Mouse (Mus musculus): ENCODE data around the gene Cldn19. TPM values are rescaled to one million over a fixed set of nuclear protein-coding genes. Genes with fewer than 3 reads are reported as not detected.
A peak's percentile ranks its signal among the peaks of the same experiment; 100 is the strongest.
"Not testable (repeated sequence)": the region's sequence is repeated elsewhere in the genome, so short reads cannot be mapped to it uniquely, and the experiment has no call there.

Gene Cldn19
- polyA plus RNA-seq, 1 experiment from 2014 or later = 0.15 TPM

DNA sequence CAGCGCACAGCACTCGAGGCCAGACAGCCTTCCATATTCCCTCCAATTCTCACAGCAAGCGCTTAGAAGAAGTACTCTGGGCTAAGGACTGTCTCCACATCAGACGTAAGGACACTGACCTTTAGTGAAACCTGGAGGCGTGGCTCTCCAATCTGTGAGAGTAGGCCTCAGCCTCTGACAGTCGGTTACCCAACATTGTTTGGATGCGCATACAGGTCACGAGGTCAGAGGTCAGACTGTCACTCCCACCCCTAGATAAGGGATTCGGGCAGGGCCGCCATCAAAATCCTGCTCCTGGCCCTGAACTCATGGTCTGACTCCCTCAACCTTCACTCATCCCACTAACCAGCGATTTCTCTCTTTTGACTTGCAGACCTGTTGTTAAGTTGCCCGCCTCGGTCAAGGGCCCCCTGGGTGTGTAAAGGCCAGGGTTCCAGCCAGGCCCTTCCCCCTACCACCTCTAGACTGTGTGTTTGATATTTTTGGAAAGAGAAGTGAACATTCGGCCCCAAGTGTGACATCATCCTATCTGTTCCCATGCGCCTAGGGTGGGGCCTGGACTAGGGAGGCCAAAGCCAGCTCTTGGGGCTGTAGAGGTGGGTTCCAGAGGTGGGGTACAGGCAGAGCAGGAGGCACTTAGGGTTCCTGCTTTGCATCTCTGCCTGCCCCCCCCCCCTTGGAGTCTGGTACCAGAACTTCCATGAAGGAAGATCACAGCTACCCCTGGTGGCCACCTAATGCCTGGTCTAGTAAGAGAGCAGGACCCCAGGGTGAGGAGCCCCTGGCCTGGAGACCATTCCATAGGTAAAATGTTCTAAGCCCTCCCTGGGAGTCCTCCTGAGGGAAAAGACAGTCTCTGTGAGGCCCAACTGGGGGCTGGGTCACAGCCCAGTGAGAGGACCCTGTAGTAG, 4.4 kb downstream of the Cldn19 start:
- H3K27me3 ChIP-seq = no peaks in the 10 kb centered on the region
- no peak for ATAC-seq (ENCODE audit: low FRiP score, low read depth)
- H3K9me3 ChIP-seq = no peaks in the 10 kb centered on the region
- H3K9ac ChIP-seq = no peak overlapping the region
- no peak overlapping the region for H3K4me2 ChIP-seq (replicated peaks)
- no peak overlapping the region for H3K4me3 ChIP-seq
- H3K27ac ChIP-seq = no peak overlapping the region
- 84% methylated on average over 15 of the region's 15 CpGs for WGBS
- H3K4me1 ChIP-seq = peaks cover 10% of the 10 kb centered on the region
- H3K36me3 ChIP-seq = no peaks in the 10 kb centered on the region

DNA sequence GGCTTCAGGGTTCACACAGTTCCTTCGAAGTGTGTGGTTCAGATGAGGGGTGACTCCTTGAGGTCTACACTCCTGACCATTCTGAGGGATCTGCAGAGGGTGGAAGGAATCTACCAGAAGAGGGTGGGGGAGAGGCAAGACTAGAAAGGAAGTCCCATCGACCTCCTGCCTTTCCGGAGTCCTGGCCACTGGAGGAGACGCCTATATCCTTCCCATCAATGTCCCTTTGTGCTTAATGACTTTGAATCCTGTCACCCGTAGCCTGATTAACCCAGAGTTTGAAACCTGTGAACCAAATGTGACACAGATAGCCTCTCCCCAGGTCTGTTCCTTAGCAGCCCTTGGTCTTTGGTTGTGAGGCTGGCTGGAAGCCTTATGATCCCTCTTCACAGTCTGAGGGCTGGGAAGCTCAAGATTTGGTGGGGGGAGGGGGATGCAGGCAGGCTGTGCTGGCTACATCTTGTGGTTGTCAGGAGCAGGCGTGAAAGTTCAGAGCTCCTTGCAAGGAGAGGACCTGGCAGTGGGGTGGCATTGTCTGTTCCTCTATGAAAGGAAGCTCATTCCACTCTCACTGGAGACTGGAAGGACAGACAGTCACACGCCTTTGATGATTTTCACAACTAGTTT, 6.0 kb downstream of the Cldn19 start:
- Histone ChIP-seq H3K9me3 (no peaks in the 10 kb centered on the region), H3K36me3 (no peaks in the 10 kb centered on the region), H3K27ac (no peak overlapping the region), H3K4me1 (no peaks in the 10 kb centered on the region), H3K4me2 (replicated peaks) (no peak overlapping the region), H3K4me3 (no peak overlapping the region), H3K9ac (no peak overlapping the region), H3K27me3 (no peaks in the 10 kb centered on the region)
- 44% methylated on average over 7 of the region's 7 CpGs for WGBS
- no peak for ATAC-seq (ENCODE audit: low FRiP score, low read depth)

DNA sequence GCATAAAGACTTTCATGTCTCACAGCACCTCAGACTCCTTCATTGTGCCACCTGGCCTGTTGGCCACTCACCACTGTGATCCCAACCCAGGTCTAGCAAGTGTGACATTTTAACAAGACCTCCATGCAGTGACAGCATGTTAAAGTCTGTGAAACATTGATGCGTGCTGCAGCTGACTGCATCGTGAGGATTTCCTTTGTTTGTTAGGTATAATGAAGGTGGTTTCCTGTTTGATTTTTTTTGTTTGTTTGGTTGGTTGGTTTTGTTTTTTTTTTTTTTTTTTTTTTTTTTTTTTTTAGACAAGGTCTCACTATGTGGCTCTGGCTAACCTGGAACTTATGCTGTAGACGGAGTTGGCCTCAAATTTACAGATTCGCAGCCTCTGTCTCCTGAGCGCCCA, 7.3 kb downstream of the Cldn19 start:
- 83% methylated on average over 5 of the region's 5 CpGs for WGBS
- no peaks in the 10 kb centered on the region for H3K9me3 ChIP-seq
- no peak for ATAC-seq (ENCODE audit: low FRiP score, low read depth)

DNA sequence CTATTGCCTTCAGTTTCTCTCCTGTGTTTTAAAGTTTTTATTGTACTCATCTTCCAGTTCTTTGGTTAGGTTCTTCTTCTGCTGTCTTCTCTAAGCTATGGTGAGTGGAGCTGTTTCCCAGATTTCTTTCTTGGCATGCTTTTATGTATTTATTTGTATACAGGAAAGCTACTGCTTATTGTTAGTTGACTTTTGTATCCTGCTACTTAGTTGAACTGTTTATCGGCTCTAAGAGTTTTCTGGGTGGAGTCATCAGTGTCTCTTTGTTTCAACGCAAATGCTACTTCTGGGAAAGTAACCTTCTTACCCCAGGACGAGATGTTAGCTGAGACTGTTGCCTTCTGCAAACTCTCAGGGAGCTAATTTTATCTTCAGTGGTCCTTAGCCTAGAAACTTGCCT, 8.2 kb downstream of the Cldn19 start:
- no peaks in the 10 kb centered on the region for H3K9me3 ChIP-seq
- no peak overlapping the region for H3K4me2 ChIP-seq (replicated peaks)
- H3K27me3 ChIP-seq = no peaks in the 10 kb centered on the region
- H3K9ac ChIP-seq = no peak overlapping the region
- H3K4me3 ChIP-seq = no peak overlapping the region
- H3K27ac ChIP-seq = no peak overlapping the region
- 0 out of 2 replicates have a peak, but pooled peaks cover 4% of the 10 kb centered on the region for H3K36me3 ChIP-seq
- H3K4me1 ChIP-seq = no peaks in the 10 kb centered on the region
- 77% methylated on average over 3 of the region's 3 CpGs for WGBS
- no peak for ATAC-seq (ENCODE audit: low FRiP score, low read depth)

More for the DNA sequence above, 7.3 kb downstream of the Cldn19 start:
- Histone ChIP-seq H3K9ac (no peak overlapping the region), H3K4me3 (no peak overlapping the region), H3K27me3 (no peaks in the 10 kb centered on the region), H3K4me1 (no peaks in the 10 kb centered on the region), H3K4me2 (replicated peaks) (no peak overlapping the region), H3K27ac (no peak overlapping the region), H3K36me3 (no peaks in the 10 kb centered on the region)

DNA sequence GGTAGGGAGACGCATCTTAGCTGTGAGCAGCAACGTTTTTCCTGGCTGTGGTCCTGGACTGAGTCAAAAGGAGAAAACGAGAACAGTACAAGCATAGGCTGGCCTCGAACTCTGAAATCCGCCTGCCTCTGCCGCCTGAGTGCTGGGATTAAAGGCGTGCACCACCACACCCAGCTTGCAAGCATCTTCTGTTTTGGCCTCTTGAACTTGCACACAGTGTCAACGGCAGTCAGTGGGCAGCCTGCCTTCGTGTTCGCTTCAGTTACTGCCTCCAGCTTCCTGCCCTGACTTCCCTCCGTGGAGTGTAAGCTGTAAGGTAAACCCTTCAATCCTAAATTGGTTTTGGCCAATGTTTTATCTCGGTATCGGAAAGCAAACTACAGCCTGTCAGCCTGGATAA, 11.4 kb downstream of the Cldn19 start:
- Histone ChIP-seq H3K4me3 (no peak overlapping the region), H3K4me2 (replicated peaks) (no peak overlapping the region), H3K9me3 (no peaks in the 10 kb centered on the region), H3K4me1 (no peaks in the 10 kb centered on the region), H3K9ac (no peak overlapping the region), H3K27me3 (no peaks in the 10 kb centered on the region), H3K36me3 (peaks cover 29% of the 10 kb centered on the region), H3K27ac (no peak overlapping the region)
- WGBS = 82% methylated on average over 13 of the region's 13 CpGs
- no peak for ATAC-seq (ENCODE audit: low FRiP score, low read depth)

DNA sequence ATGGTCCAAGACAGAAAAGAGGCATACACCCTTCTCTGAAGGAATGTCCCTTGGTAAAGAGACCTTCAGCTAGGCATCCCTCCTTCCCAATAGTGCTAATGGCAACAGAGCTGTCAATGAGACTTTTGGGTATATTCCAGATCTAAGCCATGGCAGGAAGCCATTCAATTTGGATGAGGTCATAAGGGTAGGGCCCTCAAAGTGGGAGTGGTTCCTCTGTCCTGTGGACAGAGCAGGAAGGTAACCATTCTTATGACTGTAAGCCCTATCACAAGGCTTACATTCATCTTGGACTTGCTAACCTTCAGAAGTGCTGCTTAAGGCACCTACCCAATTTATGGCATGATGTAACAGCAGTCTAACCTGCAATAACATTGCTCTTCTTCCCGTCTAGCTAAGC, 19.4 kb downstream of the Cldn19 start:
- H3K4me1 ChIP-seq = no peaks in the 10 kb centered on the region
- no peak for ATAC-seq (ENCODE audit: low FRiP score, low read depth)
- no peak overlapping the region for H3K4me2 ChIP-seq (replicated peaks)
- H3K27me3 ChIP-seq = no peaks in the 10 kb centered on the region
- no peak overlapping the region for H3K9ac ChIP-seq
- H3K36me3 ChIP-seq = peaks cover 95% of the 10 kb centered on the region
- no peaks in the 10 kb centered on the region for H3K9me3 ChIP-seq
- H3K27ac ChIP-seq = no peak overlapping the region
- whole genome bisulfite sequencing = 80% methylated on average over 1 of the region's 1 CpGs
- H3K4me3 ChIP-seq = no peak overlapping the region

DNA sequence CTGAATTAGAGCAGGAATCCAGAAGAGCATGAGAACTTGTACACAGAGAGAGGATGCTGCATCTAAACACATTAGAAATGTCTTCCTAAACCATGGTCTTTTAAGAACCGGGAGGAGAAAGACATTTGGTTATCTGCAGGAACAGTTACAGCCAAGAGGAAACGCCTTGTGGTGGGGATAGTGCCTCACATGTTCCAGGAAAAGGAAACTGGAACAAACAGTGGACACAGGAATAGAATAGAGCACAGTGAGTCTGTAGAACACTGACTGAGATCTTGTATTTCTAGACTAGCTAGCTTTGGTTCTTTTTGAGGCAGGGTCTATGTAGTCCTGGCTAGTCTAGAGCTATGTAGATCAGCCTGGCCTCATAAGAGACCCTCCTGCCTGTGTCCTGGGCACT, 20.0 kb downstream of the Cldn19 start:
- H3K27me3 ChIP-seq = no peaks in the 10 kb centered on the region
- H3K4me3 ChIP-seq = no peak overlapping the region
- H3K27ac ChIP-seq = no peak overlapping the region
- 85% methylated on average over 2 of the region's 2 CpGs for WGBS
- ATAC-seq (ENCODE audit: low FRiP score, low read depth) = no peak
- no peak overlapping the region for H3K4me2 ChIP-seq (replicated peaks)
- peaks cover 95% of the 10 kb centered on the region for H3K36me3 ChIP-seq
- no peak overlapping the region for H3K9ac ChIP-seq
- H3K9me3 ChIP-seq = no peaks in the 10 kb centered on the region
- H3K4me1 ChIP-seq = no peaks in the 10 kb centered on the region

DNA sequence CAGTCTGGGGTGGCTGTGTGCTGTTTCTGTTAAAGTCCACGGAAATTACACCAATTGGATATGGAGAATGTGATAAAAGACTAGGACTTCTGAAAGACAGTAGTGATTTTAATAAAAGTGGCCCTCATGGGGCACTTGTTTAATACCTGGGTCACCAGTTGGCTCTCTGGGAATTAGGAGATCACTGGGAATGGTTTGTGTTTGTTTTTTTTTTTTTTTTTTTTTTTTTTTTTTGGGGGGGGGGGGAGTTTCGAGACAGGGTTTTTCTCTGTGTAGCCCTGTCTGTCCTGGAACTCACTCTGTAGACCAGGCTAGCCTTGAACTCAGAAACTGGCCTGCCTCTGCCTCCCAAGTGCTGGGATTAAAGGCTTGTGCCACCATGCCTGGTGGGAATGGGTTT, 20.5 kb downstream of the Cldn19 start:
- Histone ChIP-seq H3K4me1 (no peaks in the 10 kb centered on the region), H3K27me3 (no peaks in the 10 kb centered on the region), H3K9ac (no peak overlapping the region), H3K4me2 (replicated peaks) (no peak overlapping the region), H3K36me3 (peaks cover 94% of the 10 kb centered on the region), H3K27ac (no peak overlapping the region), H3K9me3 (no peaks in the 10 kb centered on the region), H3K4me3 (no peak overlapping the region)
- ATAC-seq (ENCODE audit: low FRiP score, low read depth) = no peak
- WGBS = 76% methylated on average over 1 of the region's 2 CpGs

DNA sequence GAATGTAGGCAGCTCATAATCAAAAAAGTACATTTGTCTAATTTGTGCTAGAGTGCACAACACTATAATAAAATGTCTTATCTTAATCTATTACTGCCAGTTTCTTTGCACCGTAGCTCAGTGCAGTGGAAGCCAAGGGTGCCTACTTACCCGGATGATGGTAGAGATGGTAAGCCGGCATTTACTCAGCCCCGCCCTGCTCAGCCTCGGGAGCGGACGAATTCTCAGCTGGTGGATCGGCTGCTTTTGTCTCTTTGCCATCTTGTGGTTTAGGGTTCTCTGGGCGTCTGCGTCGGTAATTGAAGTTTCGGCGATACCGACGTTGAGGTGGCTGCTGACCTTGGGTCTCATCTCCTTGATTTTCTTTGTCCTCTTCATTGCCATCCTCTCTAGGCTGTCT, 23.6 kb downstream of the Cldn19 start:
- not testable (repeated sequence) for H3K27ac ChIP-seq; H3K27me3 ChIP-seq; H3K4me1 ChIP-seq; H3K9ac ChIP-seq; ATAC-seq (ENCODE audit: low FRiP score, low read depth); H3K9me3 ChIP-seq; H3K4me3 ChIP-seq; H3K4me2 ChIP-seq (replicated peaks)
- H3K36me3 ChIP-seq = peaks cover 93% of the 10 kb centered on the region
- WGBS = 92% methylated on average over 15 of the region's 15 CpGs

DNA sequence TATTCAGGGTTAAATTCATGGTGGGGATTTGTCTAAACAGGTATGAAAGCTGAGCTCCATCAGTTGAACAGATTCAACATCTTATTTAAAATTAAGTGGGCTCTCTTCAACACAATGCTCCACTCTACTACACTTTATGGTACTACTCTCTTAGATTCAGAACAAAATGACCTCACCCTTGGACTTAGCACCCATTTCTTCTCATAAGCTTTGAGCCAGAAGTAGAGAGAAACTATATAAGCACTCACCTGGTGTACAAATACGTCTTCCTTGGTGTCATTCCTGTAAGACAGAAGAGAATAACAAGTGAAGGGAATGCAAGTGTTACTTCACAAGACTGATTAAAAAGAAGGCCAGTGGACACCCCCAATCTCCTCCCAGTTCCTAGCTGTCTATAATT, 29.6 kb downstream of the Cldn19 start:
- Histone ChIP-seq H3K4me3 (no peak overlapping the region), H3K36me3 (peaks cover 67% of the 10 kb centered on the region), H3K9ac (no peak overlapping the region), H3K4me2 (replicated peaks) (no peak overlapping the region), H3K27me3 (no peaks in the 10 kb centered on the region), H3K9me3 (no peaks in the 10 kb centered on the region), H3K4me1 (no peaks in the 10 kb centered on the region), H3K27ac (no peak overlapping the region)
- 84% methylated on average over 1 of the region's 1 CpGs for WGBS
- ATAC-seq (ENCODE audit: low FRiP score, low read depth) = no peak

DNA sequence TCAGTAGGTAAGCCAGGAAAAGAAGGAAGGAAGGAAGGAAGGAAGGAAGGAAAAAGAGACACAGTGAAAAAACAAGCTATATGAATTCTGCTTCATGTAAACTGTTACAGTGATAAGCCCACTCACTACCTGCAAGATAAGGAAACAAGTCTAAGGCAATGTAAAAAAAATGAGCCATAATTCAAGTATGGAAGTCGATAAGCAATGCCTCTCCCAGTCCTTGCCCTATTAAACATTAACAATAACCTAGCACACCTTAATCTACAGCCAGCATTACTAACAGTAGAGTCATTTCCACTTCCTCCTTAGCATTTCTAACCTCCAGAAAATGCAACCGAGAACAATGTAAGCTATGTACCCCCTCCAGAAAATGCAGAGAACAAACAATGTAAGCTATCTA, 30.1 kb downstream of the Cldn19 start:
- Histone ChIP-seq H3K4me2 (replicated peaks) (no peak overlapping the region), H3K4me3 (no peak overlapping the region), H3K36me3 (peaks cover 64% of the 10 kb centered on the region), H3K9ac (no peak overlapping the region), H3K4me1 (0 out of 2 replicates have a peak, but pooled peaks cover 1% of the 10 kb centered on the region), H3K27me3 (no peaks in the 10 kb centered on the region), H3K9me3 (no peaks in the 10 kb centered on the region), H3K27ac (no peak overlapping the region)
- no peak for ATAC-seq (ENCODE audit: low FRiP score, low read depth)
- 80% methylated on average over 2 of the region's 2 CpGs for WGBS

DNA sequence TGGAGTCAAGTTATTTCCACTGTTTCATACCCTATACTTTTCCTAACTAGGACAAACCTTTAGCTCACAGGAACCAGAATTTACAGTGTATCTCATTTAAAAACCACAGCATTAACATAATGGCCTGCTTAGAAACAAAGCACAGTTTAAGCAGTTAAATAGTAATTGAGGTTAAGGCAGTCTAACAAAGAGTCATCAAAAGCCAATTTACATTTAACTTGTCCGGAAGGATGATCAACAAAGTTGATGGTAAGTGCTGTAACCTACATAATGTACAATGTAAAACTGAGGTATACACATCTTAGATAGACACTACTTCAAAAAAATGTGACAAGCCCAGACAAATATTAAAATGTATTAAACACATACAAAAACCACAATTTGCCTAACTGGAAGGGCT, 36.7 kb downstream of the Cldn19 start:
- Histone ChIP-seq H3K4me1 (peaks cover 25% of the 10 kb centered on the region), H3K36me3 (peaks cover 22% of the 10 kb centered on the region), H3K27me3 (no peaks in the 10 kb centered on the region), H3K9ac (peak overlapping the region; percentile 95), H3K9me3 (no peaks in the 10 kb centered on the region), H3K4me3 (peak overlapping the region; percentile 85), H3K27ac (no peak overlapping the region), H3K4me2 (replicated peaks) (peak overlapping the region; percentile 74)
- 88% methylated on average over 1 of the region's 1 CpGs for WGBS
- ATAC-seq (ENCODE audit: low FRiP score, low read depth) = no peak
